Mouse (Mus musculus) CH12.LX (cell line): ENCODE data around the gene Otud7b. TPM values are rescaled to one million over a fixed set of nuclear protein-coding genes. Genes with fewer than 3 reads are reported as not detected.

Experiments
- DNase-seq: peaks from one replicate; pipeline ENCODE4 v3.0.0-alpha.2; 2013; ENCODE audit errors: extremely low read depth
- H3K27ac ChIP-seq: 2 replicates; pipeline ENCODE4 v1.5.1; 2012; ENCODE audit warnings: low read depth, mild to moderate bottlenecking, control low read depth, moderate library complexity; ENCODE audit not compliant: insufficient read depth
- H3K27me3 ChIP-seq: replicated peaks from 2 replicates; pipeline ENCODE3; 2012; ENCODE audit warnings: inconsistent platforms
- H3K36me3 ChIP-seq, 2 experiments: replicated peaks in 1 of 2; 2 replicates each; pipeline versions ENCODE3 to v1.6.1; 2012; ENCODE audit warnings: inconsistent platforms in 1 of 2, low read length in 1 of 2, mild to moderate bottlenecking in 1 of 2, mixed read lengths in 1 of 2, moderate library complexity in 1 of 2; ENCODE audit not compliant: control insufficient read depth in 1 of 2, insufficient read depth in 1 of 2
- H3K4me1 ChIP-seq, 2 experiments: 2 replicates each; pipeline ENCODE4 v1.6.1; 2012; ENCODE audit warnings: inconsistent platforms in 1 of 2, moderate library complexity in 1 of 2; ENCODE audit not compliant: insufficient read depth in 2 of 2, control insufficient read depth in 1 of 2
- H3K4me2 ChIP-seq: 2 replicates; pipeline ENCODE4 v1.6.1; 2012; ENCODE audit warnings: low read depth, mild to moderate bottlenecking, control low read depth; ENCODE audit not compliant: poor library complexity, insufficient read depth, severe bottlenecking
- H3K4me3 ChIP-seq, 3 experiments: fragments of 150-350 bp in 1 of 3; sonication (generic) in 1 of 3; replicated peaks in 1 of 3; 2 replicates each; pipeline versions ENCODE3 to v1.5.1; 2011 to 2012; ENCODE audit warnings: low read depth in 2 of 3, low read length in 2 of 3, mild to moderate bottlenecking in 2 of 3, moderate library complexity in 2 of 3, control low read depth in 1 of 3, improper control_type of control experiment in 1 of 3, inconsistent platforms in 1 of 3, mixed read lengths in 1 of 3; ENCODE audit not compliant: poor library complexity in 1 of 3
- H3K79me2 ChIP-seq: replicated peaks from 2 replicates; pipeline ENCODE4 v1.6.1; 2012; ENCODE audit warnings: mild to moderate bottlenecking, moderate library complexity; ENCODE audit not compliant: control insufficient read depth, poor library complexity, insufficient read depth, severe bottlenecking; ENCODE audit errors: extremely low read depth
- H3K9ac ChIP-seq: 2 replicates; pipeline ENCODE4 v1.6.1; 2012; ENCODE audit warnings: low read depth, mild to moderate bottlenecking, control low read depth, moderate library complexity; ENCODE audit not compliant: insufficient read depth
- H3K9me3 ChIP-seq: replicated peaks from 2 replicates; pipeline ENCODE3; 2012; ENCODE audit warnings: low read length, inconsistent platforms, mixed read lengths
- CHD1 ChIP-seq: IDR thresholded peaks from 2 replicates; pipeline ENCODE4 v1.6.1; 2012; ENCODE audit warnings: low read depth, low read length, improper control_type of control experiment, inconsistent platforms
- CHD2 ChIP-seq: IDR thresholded peaks from 2 replicates; pipeline ENCODE4 v1.6.1; 2011; ENCODE audit warnings: low read length, improper control_type of control experiment
- CTCF ChIP-seq, 2 experiments: IDR thresholded peaks in 1 of 2; conservative IDR thresholded peaks in 1 of 2; 2 replicates each; pipeline ENCODE4 v1.5.1; 2011 to 2012; ENCODE audit warnings: low read depth in 2 of 2, low read length in 2 of 2, improper control_type of control experiment in 1 of 2, inconsistent platforms in 1 of 2, mild to moderate bottlenecking in 1 of 2, moderate library complexity in 1 of 2
- E2F4 ChIP-seq: IDR thresholded peaks from 2 replicates; pipeline ENCODE4 v1.6.1; 2011; ENCODE audit warnings: low read depth, low read length, improper control_type of control experiment; ENCODE audit not compliant: insufficient replicate concordance
- ELF1 ChIP-seq: IDR thresholded peaks from 2 replicates; pipeline ENCODE4 v1.6.1; 2014; ENCODE audit warnings: low read depth, mild to moderate bottlenecking, inconsistent platforms, low read length, improper control_type of control experiment
- EP300 ChIP-seq: IDR thresholded peaks from 2 replicates; pipeline ENCODE4 v1.6.1; 2011; ENCODE audit warnings: low read length, improper control_type of control experiment
- KAT2A ChIP-seq: IDR thresholded peaks from 2 replicates; pipeline ENCODE4 v1.6.1; 2012; ENCODE audit warnings: low read length, improper control_type of control experiment, inconsistent platforms; ENCODE audit not compliant: insufficient replicate concordance
- MAZ ChIP-seq: IDR thresholded peaks from 2 replicates; pipeline ENCODE4 v1.6.1; 2012; ENCODE audit warnings: low read depth, mild to moderate bottlenecking, inconsistent platforms, low read length, improper control_type of control experiment, moderate library complexity
- MXI1 ChIP-seq: IDR thresholded peaks from 2 replicates; pipeline ENCODE4 v1.6.1; 2011; ENCODE audit warnings: mild to moderate bottlenecking, low read depth, low read length, improper control_type of control experiment
- NELFE ChIP-seq: IDR thresholded peaks from 2 replicates; pipeline ENCODE4 v1.6.1; 2011; ENCODE audit warnings: low read depth, low read length, improper control_type of control experiment
- NRF1 ChIP-seq: IDR thresholded peaks from 2 replicates; pipeline ENCODE4 v1.6.1; 2014; ENCODE audit warnings: low read depth, mild to moderate bottlenecking, inconsistent platforms, low read length, improper control_type of control experiment, moderate library complexity
- POLR2A ChIP-seq: IDR thresholded peaks from 2 replicates; pipeline ENCODE4 v1.6.1; 2011; ENCODE audit warnings: low read depth, mild to moderate bottlenecking, improper control_type of control experiment, low read length
- RAD21 ChIP-seq: IDR thresholded peaks from 2 replicates; pipeline ENCODE4 v1.6.1; 2011; ENCODE audit warnings: low read depth, mild to moderate bottlenecking, low read length, improper control_type of control experiment, moderate library complexity
- RCOR1 ChIP-seq: conservative IDR thresholded peaks from 2 replicates; pipeline ENCODE4 v1.6.1; 2012; ENCODE audit warnings: low read depth, mild to moderate bottlenecking, inconsistent platforms, low read length, improper control_type of control experiment
- SIN3A ChIP-seq: IDR thresholded peaks from 2 replicates; pipeline ENCODE4 v1.6.1; 2012; ENCODE audit warnings: low read length, improper control_type of control experiment, inconsistent platforms
- SMC3 ChIP-seq: IDR thresholded peaks from 2 replicates; pipeline ENCODE4 v1.6.1; 2011; ENCODE audit warnings: low read depth, low read length, improper control_type of control experiment
- TBP ChIP-seq: conservative IDR thresholded peaks from 2 replicates; pipeline ENCODE4 v1.6.1; 2011; ENCODE audit warnings: low read depth, low read length, improper control_type of control experiment
- TCF12 ChIP-seq: IDR thresholded peaks from 2 replicates; pipeline ENCODE4 v1.6.1; 2014; ENCODE audit warnings: low read depth, mild to moderate bottlenecking, inconsistent platforms, low read length, improper control_type of control experiment
- USF1 ChIP-seq: IDR thresholded peaks from 2 replicates; pipeline ENCODE4 v1.6.1; 2014; ENCODE audit warnings: low read depth, mild to moderate bottlenecking, inconsistent platforms, low read length, improper control_type of control experiment
- USF2 ChIP-seq: conservative IDR thresholded peaks from 2 replicates; pipeline ENCODE4 v1.6.1; 2011; ENCODE audit warnings: low read depth, low read length, improper control_type of control experiment
- ZC3H11A ChIP-seq: IDR thresholded peaks from 2 replicates; pipeline ENCODE4 v1.6.1; 2012; ENCODE audit warnings: low read depth, mild to moderate bottlenecking, inconsistent platforms, low read length, improper control_type of control experiment
- ZKSCAN1 ChIP-seq: IDR thresholded peaks from 2 replicates; pipeline ENCODE4 v1.6.1; 2012; ENCODE audit warnings: low read depth, inconsistent platforms, low read length, improper control_type of control experiment, borderline replicate concordance
- ZMIZ1 ChIP-seq: IDR thresholded peaks from 2 replicates; pipeline ENCODE4 v1.6.1; 2012; ENCODE audit warnings: low read depth, mild to moderate bottlenecking, inconsistent platforms, low read length, improper control_type of control experiment
- dilution Hi-C: fragments of 300-500 bp; cut with MboI; formaldehyde crosslinking; loops from 2 replicates; pipeline ENCODE4 v1.14.3; 2020; ENCODE audit warnings: low sequenced_read_pairs; ENCODE audit not compliant: extremely low pct_unique_long_range_greater_than_20kb, extremely low pct_ligation_motif_present
- in situ Hi-C: fragments of 300-500 bp; cut with MboI; formaldehyde crosslinking; loops from 3 replicates; pipeline ENCODE4 v1.14.3; 2019; ENCODE audit warnings: low sequenced_read_pairs, low pct_ligation_motif_present, low pct_unique_long_range_greater_than_20kb, mixed read lengths
- polyA plus RNA-seq: library from polyadenylated mRNA; unstranded; fragments of >175 nt; gene quantifications from 2 replicates; pipeline ENCODE4 v1.2.1, GENCODE M21; 2012; ENCODE audit warnings: low read depth; ENCODE audit not compliant: insufficient read length
- total RNA-seq, 2 experiments: library from RNA; depleted of rRNA; stranded (reverse); fragments of 300-350 nt in 1 of 2; fragments of >200 nt in 1 of 2; gene quantifications; 2 replicates each; pipeline ENCODE4 v1.2.3; 2012 to 2014

Gene Otud7b
- total and polyA plus RNA-seq, 3 experiments = 12.3 to 17.7 (median 14.9) TPM

GRCm38 (mm10) chr3:96091146-96091545 is 13.2 kb upstream of the Otud7b start:
- no peak for DNase-seq
- Histone ChIP-seq H3K4me1 (peaks cover 3 to 6% of the 10 kb centered on the region in 2 experiments), H3K36me3 (no peaks in the 10 kb centered on the region)
- TF ChIP-seq POLR2A = no peak
- no peak for TF ChIP-seq USF1
- no peak for TF ChIP-seq RCOR1
- TF ChIP-seq NRF1 = no peak
- TF ChIP-seq EP300 = no peak
- TF ChIP-seq ZKSCAN1 = no peak
- peak; percentile 29 for TF ChIP-seq SMC3
- no peak for TF ChIP-seq MXI1
- TF ChIP-seq NELFE = no peak
- no peak for TF ChIP-seq ELF1
- TF ChIP-seq USF2 = no peak
- TF ChIP-seq MAZ = no peak
- no peak for TF ChIP-seq TCF12
- TF ChIP-seq CTCF (conservative IDR thresholded peaks at IDR 0.05 in 1 of 2, IDR thresholded peaks at IDR 0.05 in 1 of 2; ENCODE audit: low read depth in 2 of 2, low read length in 2 of 2) = peak in 1 of 2 experiments; percentile 43; a peak in 2 of 4 replicates
- TF ChIP-seq RAD21 = peak; percentile 14
- TF ChIP-seq ZMIZ1 = no peak
- TF ChIP-seq, all 38 proteins: peak for 3
- in situ Hi-C loops = loop anchor here (5.0 kb wide), 1 partner anchor 56 kb away; no protein-coding TSS in a partner anchor
- Histone ChIP-seq H3K27me3 (no peaks in the 10 kb centered on the region), H3K9ac (no peak overlapping the region), H3K27ac (no peak overlapping the region), H3K79me2 (no peaks in the 10 kb centered on the region), H3K4me3 (no peak overlapping the region), H3K9me3 (peaks cover 2% of the 10 kb centered on the region), H3K4me2 (no peak overlapping the region)
- dilution Hi-C loops = no loop called here

GRCm38 (mm10) chr3:96091966-96092365 is 12.4 kb upstream of the Otud7b start:
- no peak overlapping the region for H3K4me2 ChIP-seq
- DNase-seq = no peak
- dilution Hi-C loops = no loop called here
- TF ChIP-seq KAT2A (no peak), CHD1 (no peak), E2F4 (no peak), TBP (no peak), ZC3H11A (no peak), EP300 (no peak), CHD2 (no peak), SIN3A (no peak)
- TF ChIP-seq, all 38 proteins: peak for 0
- peaks cover 2% of the 10 kb centered on the region for H3K9me3 ChIP-seq
- no peaks in the 10 kb centered on the region for H3K79me2 ChIP-seq
- in situ Hi-C loops = loop anchor here (5.0 kb wide), 1 partner anchor 55 kb away; no protein-coding TSS in a partner anchor
- peaks cover 3 to 9% of the 10 kb centered on the region in 2 experiments for H3K4me1 ChIP-seq
- no peak overlapping the region for H3K9ac ChIP-seq
- no peak overlapping the region for H3K4me3 ChIP-seq
- no peaks in the 10 kb centered on the region for H3K36me3 ChIP-seq
- H3K27ac ChIP-seq = no peak overlapping the region
- H3K27me3 ChIP-seq = no peaks in the 10 kb centered on the region
